Mouse (Mus musculus): ENCODE data around the gene Fbxo2. TPM values are rescaled to one million over a fixed set of nuclear protein-coding genes. Genes with fewer than 3 reads are reported as not detected.
"Not testable (repeated sequence)": the region's sequence is repeated elsewhere in the genome, so short reads cannot be mapped to it uniquely, and the experiment has no call there.

Fbxo2 gene
- total RNA-seq, 4 experiments from 2014 or later = 112 to 133 (median 119) TPM

GRCm38 (mm10) chr4:148174495-148174862, 14.1 kb downstream of the Fbxo2 start:
- peak in 1 of 2 experiments; percentile 32 for DNase-seq (ENCODE audit: low spot score in 2 of 2)

- DNase-seq (ENCODE audit: low spot score in 2 of 2) = not testable (repeated sequence)
Observed at GRCm38 (mm10) chr4:148176603-148177002, 16.2 kb downstream of the Fbxo2 start.

- no peak for DNase-seq (ENCODE audit: low spot score in 2 of 2)
Observed at GRCm38 (mm10) chr4:148177716-148178115, 17.3 kb downstream of the Fbxo2 start.

GRCm38 (mm10) chr4:148181483-148181882, 21.1 kb downstream of the Fbxo2 start:
- no peak for DNase-seq (ENCODE audit: low spot score in 2 of 2)

- no peak for DNase-seq (ENCODE audit: low spot score in 2 of 2)
Observed at GRCm38 (mm10) chr4:148182363-148182762, 21.9 kb downstream of the Fbxo2 start.

- no peak for DNase-seq (ENCODE audit: low spot score in 2 of 2)
Observed at GRCm38 (mm10) chr4:148184564-148184963, 24.1 kb downstream of the Fbxo2 start.

- no peak for DNase-seq (ENCODE audit: low spot score in 2 of 2)
Observed at GRCm38 (mm10) chr4:148185819-148186218, 25.4 kb downstream of the Fbxo2 start.

GRCm38 (mm10) chr4:148188767-148189166, 28.3 kb downstream of the Fbxo2 start:
- not testable (repeated sequence) for DNase-seq (ENCODE audit: low spot score in 2 of 2)

GRCm38 (mm10) chr4:148192707-148193245, 32.4 kb downstream of the Fbxo2 start:
- no peak for DNase-seq (ENCODE audit: low spot score in 2 of 2)

GRCm38 (mm10) chr4:148194400-148194799, 34.0 kb downstream of the Fbxo2 start:
- no peak for DNase-seq (ENCODE audit: low spot score in 2 of 2)

- no peak for DNase-seq (ENCODE audit: low spot score in 2 of 2)
Observed at GRCm38 (mm10) chr4:148198721-148199120, 38.3 kb downstream of the Fbxo2 start.

GRCm38 (mm10) chr4:148203557-148203956, 43.1 kb downstream of the Fbxo2 start:
- DNase-seq (ENCODE audit: low spot score in 2 of 2) = no peak

- no peak for DNase-seq (ENCODE audit: low spot score in 2 of 2)
Observed at GRCm38 (mm10) chr4:148204061-148204872, 43.8 kb downstream of the Fbxo2 start.

GRCm38 (mm10) chr4:148204873-148205232, 44.4 kb downstream of the Fbxo2 start:
- DNase-seq (ENCODE audit: low spot score in 2 of 2) = no peak

- DNase-seq (ENCODE audit: low spot score in 2 of 2) = peak; percentile 64 to 75
Observed at GRCm38 (mm10) chr4:148214460-148215136, 54.2 kb downstream of the Fbxo2 start.

GRCm38 (mm10) chr4:148215264-148215900, 55.0 kb downstream of the Fbxo2 start:
- no peak for DNase-seq (ENCODE audit: low spot score in 2 of 2)

Small RNA genes lying within 50 kb of the gene (microRNA-seq; reads per million reads assigned to microRNA genes)
- gene Mir7022 = 0 to 0.25 reads per million in 2 experiments

Other genes starting within 250 kb of the Fbxo2 start
- 10 to 100 TPM; 19.4 to 21.5 (median 20.9) TPM for gene Plod1, start 223.9 kb upstream of the Fbxo2 start, total RNA-seq (2022)
- 10 to 100 TPM; 26.0 to 30.2 (median 28.1) TPM for gene 2510039O18Rik, start 219.7 kb upstream of the Fbxo2 start, total RNA-seq (2022)
- not detected for gene Nppb, start 174.8 kb upstream of the Fbxo2 start, total RNA-seq (2022)
- gene Nppa, start 159.9 kb upstream of the Fbxo2 start, total RNA-seq (2022) = under 1 TPM in 2 of 4 experiments, not detected in 2; 0.39 to 0.66 TPM
- gene Clcn6, start 121.8 kb upstream of the Fbxo2 start, total RNA-seq (2022) = 10 to 100 TPM; 81.7 to 89.6 (median 84.8) TPM
- gene Mthfr, start 121.5 kb upstream of the Fbxo2 start, total RNA-seq (2022) = 10 to 100 TPM; 32.7 to 41.0 (median 38.5) TPM
- gene Agtrap, start 72.6 kb upstream of the Fbxo2 start, total RNA-seq (2022) = 10 to 100 TPM in 2 of 4 experiments, 1 to 10 TPM in 2; 7.0 to 12.8 (median 9.1) TPM
- 10 to 100 TPM; 12.5 to 17.7 (median 15.6) TPM for gene Mad2l2, start 30.2 kb upstream of the Fbxo2 start, total RNA-seq (2022)
- gene Draxin, start 29.9 kb upstream of the Fbxo2 start, total RNA-seq (2022) = under 1 TPM; 0.23 to 0.37 (median 0.26) TPM
- gene Fbxo6, start 8.5 kb upstream of the Fbxo2 start, total RNA-seq (2022) = 10 to 100 TPM; 29.4 to 34.0 (median 31.1) TPM
- gene Fbxo44, start 139 bp upstream of the Fbxo2 start, total RNA-seq (2022) = 100 to 1,000 TPM; 136 to 157 (median 147) TPM
- gene Disp3, start 127.3 kb downstream of the Fbxo2 start, total RNA-seq (2022) = 10 to 100 TPM; 27.2 to 39.2 (median 31.9) TPM

All from layer of hippocampus, adult 8-10 months (tissue).